Mouse (Mus musculus): ENCODE results near the gene Trim69. TPM values are rescaled to one million over a fixed set of nuclear protein-coding genes. Genes with fewer than 3 reads are reported as not detected.
"Not testable (repeated sequence)": the region's sequence is repeated elsewhere in the genome, so short reads cannot be mapped to it uniquely, and the experiment has no call there.

Gene Trim69
- total RNA-seq, 2 experiments from 2014 or later: 0.16 TPM; not detected in 1

DNA sequence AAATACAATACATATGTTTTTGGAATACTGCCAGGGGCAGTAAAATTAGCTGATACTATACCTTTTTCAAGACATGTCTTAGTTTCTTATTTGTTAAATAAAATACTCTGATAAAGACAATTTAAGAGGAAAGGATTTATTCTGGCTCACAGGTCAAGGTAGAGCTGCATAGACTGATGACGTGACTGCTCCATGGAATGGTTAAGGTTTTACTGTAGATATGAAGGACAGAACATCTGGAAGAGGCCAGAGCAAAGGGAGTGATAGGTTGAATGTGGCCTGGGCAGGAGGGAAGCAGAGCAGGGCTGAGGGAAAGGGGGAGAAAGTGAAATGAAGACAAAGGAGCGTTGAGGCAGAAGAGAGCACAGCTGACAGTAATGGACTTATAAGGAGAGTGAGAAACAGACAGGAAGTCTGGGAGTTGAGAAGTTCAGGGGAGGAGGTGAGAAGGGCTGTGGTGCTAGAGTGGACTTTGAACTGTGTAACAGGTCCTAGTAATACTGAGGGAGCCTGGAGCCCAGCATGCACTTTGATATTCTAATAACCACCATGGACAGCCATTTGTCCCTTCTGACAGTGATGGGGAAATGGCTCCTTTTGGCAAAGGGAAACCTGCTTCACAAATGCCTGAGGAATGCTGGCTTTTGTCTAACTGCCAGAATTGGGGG is 46.1 kb downstream of the Trim69 start:
- no peak for DNase-seq (ENCODE audit: low spot score in 2 of 2)

DNA sequence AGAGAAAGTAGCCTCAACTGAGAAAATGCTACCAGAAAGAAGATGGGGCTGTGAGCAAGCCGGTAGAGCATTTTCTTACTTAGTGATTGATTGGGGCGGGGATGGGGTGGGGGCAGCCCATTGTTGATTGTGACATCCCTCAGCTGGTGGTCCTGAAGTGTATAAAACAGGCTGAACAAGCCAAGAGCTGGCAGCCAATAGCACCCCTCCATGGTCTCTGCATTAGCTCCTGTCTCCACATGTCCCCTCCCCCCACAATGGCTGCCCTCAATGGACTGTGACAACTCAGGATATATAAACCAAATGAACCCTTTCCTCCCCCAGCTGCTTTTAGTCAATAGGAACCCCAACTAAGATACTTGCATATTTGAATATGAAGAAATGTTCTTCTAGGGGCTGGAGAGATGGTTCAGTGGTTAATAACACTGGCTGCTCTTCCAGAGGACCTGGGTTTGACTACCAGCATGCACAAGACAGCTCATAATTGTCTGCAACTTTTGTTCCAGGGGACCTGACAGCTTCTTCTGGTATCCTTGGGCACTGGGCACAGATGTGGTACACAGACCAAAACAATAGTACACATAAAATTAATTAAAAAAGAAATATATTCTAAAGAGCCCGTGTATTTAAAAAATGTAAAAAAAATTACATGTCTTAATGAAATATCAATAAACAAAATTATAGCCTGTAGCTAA is 50.2 kb downstream of the Trim69 start:
- DNase-seq (ENCODE audit: low spot score in 2 of 2): no peak

DNA sequence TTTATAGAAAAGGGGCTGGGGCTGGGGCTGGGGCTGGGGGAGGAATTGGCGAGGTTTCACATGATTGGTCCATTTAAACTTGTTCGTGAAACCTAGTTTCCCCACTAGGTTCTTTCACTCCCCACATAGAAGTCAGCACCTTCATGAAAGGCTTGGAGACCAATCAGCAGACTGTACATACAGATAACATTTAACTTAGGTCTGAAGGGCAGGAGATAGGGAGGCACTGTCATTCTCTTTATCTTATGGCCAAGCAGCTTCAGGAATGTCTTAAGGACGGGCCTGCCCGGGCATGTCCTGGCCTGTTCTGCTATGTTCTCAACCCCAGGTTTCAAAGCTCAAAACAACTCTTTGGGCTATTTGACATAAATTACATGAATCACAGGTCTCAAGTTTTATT is 56.6 kb downstream of the Trim69 start:
- not testable (repeated sequence) for DNase-seq (ENCODE audit: low spot score in 2 of 2)

DNA sequence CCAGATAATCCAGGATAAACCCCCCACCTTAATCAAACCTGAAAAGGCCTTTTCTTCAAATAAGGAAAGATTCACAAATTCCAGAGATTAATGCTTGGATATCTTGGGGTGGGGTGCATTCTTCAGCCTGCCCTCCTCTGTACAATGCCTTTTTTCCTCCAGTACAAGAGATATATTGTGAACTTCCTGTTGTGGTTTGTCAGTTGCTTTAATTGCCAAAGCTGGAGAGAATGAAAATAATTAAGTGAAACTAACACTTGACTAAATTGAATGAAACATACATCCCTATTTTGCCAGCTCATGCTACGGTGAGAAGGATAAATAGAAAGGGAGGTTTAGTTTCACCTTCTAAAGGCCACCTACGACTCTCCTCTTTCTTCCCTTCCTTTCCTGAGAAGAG is 57.7 kb downstream of the Trim69 start:
- DNase-seq (ENCODE audit: low spot score in 2 of 2): no peak

DNA sequence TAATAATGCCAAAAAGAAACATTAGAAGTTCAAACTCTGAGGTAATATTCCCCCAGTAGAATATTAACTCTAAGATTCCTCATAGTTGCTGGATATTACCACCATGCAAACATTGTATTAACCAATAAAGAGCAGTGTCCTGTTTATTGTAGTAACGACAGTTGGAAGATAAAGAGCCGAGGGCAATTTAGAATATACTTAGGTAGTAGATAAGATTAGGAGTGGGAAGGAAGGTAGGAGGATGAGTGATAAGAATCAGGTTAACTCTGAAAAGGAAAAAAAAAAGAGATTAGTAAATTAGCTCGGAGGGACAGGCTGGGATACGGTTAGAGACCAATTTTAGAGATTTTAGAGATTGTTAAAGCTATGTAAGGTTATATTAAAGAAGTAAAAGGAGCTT is 60.9 kb downstream of the Trim69 start:
- no peak for DNase-seq (ENCODE audit: low spot score in 2 of 2)

DNA sequence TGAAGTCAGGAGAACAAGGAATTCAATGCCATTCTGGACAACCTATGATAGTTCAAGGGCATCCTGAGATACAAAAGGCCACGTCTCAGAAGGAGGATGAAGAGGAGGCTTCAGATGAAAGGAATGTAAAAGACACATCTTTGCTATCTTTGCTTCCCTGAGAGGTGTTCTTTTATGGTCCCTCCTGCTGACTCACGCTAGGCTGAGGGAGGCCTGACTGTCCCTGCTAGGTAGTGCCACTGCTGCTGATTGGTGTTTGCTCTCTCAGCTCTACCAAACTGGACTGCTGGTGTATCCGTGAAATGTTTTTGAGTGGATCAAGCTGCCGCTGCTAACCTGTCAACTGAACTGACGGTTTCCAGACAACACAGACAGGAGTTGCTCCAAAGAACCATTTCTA is 61.3 kb downstream of the Trim69 start:
- DNase-seq (ENCODE audit: low spot score in 2 of 2): no peak

DNA sequence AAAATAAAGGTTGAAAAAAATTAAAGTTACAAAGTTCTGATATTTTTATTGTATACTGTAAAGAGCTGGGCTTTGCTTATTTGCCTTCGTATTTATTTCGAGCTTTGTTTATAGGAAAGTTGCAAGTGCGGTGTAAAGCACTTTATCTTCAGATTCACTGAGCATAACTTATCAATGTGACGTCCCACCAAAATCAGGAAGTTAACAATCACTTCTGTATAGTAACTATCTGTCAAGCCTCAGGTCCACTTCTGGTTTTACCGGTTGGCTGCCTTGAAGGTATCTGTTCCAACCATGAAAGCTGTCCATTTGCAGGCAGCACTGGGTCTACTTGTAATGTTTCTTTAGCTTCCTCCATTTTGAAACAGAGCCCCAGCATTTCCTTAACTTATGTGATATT is 61.8 kb downstream of the Trim69 start:
- DNase-seq (ENCODE audit: low spot score in 2 of 2): no peak

DNA sequence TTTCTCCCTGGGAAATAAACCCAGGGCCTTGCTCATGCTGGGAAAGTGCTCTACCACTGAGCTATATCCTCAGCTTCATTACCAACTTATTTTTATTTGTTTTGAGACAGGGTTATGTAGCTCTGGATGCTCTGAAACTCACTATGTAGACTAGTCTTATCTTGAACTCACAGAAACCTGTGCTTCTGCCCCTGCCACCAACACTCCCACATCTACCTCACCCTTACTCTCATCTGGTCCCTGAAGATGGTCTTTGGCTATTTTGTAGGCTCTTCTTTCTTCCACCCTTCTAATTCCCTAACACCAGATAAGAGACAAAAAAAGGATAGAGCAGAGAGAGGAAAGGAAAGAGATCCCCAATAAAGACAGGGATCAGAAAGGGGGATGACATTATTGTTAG is 63.2 kb downstream of the Trim69 start:
- DNase-seq (ENCODE audit: low spot score in 2 of 2): no peak

Other genes with a start within 250 kb of the Trim69 start
- 10 to 100 TPM; 19.8 to 25.4 TPM for gene Ctdspl2, start 204.7 kb upstream of the Trim69 start, total RNA-seq (2021)
- gene Mageb3, start 204.6 kb upstream of the Trim69 start, total RNA-seq (2021): not detected
- gene Eif3j1, start 132.2 kb upstream of the Trim69 start, total RNA-seq (2021): 10 to 100 TPM; 16.9 to 18.7 TPM
- 10 to 100 TPM; 16.1 to 17.9 TPM for gene Spg11, start 42.3 kb upstream of the Trim69 start, total RNA-seq (2021)
- 1,000 to 10,000 TPM in 1 of 2 experiments, 100 to 1,000 TPM in 1; 825 to 1,833 TPM for gene B2m, start 13.0 kb upstream of the Trim69 start, total RNA-seq (2021)
- not detected for gene Patl2, start 25.5 kb downstream of the Trim69 start, total RNA-seq (2021)
- gene Terb2, start 25.6 kb downstream of the Trim69 start, total RNA-seq (2021): not detected
- gene Sord, start 74.0 kb downstream of the Trim69 start, total RNA-seq (2021): 10 to 100 TPM; 68.2 to 83.0 TPM
- gene Duox2, start 137.7 kb downstream of the Trim69 start, total RNA-seq (2021): under 1 TPM in 1 of 2 experiments, not detected in 1; 0.13 TPM
- not detected for gene Duoxa2, start 138.2 kb downstream of the Trim69 start, total RNA-seq (2021)
- not detected for gene Duoxa1, start 153.0 kb downstream of the Trim69 start, total RNA-seq (2021)
- under 1 TPM in 1 of 2 experiments, not detected in 1; 0.07 TPM for gene Duox1, start 155.0 kb downstream of the Trim69 start, total RNA-seq (2021)
- gene Shf, start 208.5 kb downstream of the Trim69 start, total RNA-seq (2021): 10 to 100 TPM in 1 of 2 experiments, 1 to 10 TPM in 1; 6.4 to 10.4 TPM